Mouse (Mus musculus): Measurements from ENCODE around the gene Ugt3a2.

- TF ChIP-seq POLR2A (IDR thresholded peaks at IDR 0.05; ENCODE audit: control insufficient read depth, low read depth, low read length): no peak
- TF ChIP-seq CTCF (IDR thresholded peaks at IDR 0.05; ENCODE audit: control insufficient read depth, insufficient read depth, insufficient replicate concordance, low read depth, low read length): no peak
Observed at GRCm38 (mm10) chr15:9336616-9337015, 1.3 kb downstream of the Ugt3a2 start.
